Mouse (Mus musculus) mammary gland, adult 2 months (tissue): ENCODE data around the gene Fcho2. TPM values are rescaled to one million over a fixed set of nuclear protein-coding genes. Genes with fewer than 3 reads are reported as not detected.

ENCODE experiments used
- polyA plus RNA-seq: library from polyadenylated mRNA; depleted of rRNA; stranded (reverse); fragments of >200 nt; gene quantifications from 2 replicates; pipeline ENCODE4 v1.2.3, GENCODE M21; 2012; ENCODE audit warnings: low replicate concordance; rRNA removed

The Fcho2 gene
- 8.0 and 16.9 TPM in 2 replicates for polyA plus RNA-seq

GRCm38 (mm10) chr13:98815147-98815785 lies at the start of gene Fcho2:
Gene Fcho2, minus strand, starts transcription at chr13:98815449.

DNA sequence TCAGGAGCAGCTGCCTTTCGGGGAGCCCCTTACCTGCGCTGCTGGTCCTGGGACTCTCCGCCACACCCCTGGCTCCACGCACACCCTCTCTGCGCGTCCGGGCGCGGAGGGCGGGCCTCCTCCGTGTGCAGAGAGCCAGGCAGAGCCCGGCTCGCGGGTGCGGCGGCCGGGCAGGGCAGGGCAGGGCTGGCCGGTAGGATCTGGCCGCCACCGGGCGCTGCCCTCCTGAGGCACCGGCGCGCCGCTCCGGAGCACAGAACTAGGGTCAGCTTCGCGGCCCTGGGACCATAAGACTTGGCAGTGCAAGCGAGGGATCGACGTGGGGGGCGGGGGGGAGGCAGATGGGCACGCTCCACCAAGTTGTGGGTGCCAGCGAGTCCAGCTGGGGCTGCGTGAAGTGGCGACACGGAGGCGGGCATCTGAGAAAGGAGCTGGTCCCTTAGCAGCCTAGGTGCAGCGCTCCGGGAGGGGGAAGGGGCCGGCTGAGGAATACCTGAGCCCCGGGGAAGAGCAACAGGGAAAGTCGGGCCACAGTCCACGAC lies 120.4 kb downstream of the Fcho2 start, which contains the start of gene Tmem171:
Gene Tmem171 (minus strand): TSS at position 62 of the 542 bp plus-strand sequence.

Other genes starting within 250 kb of the Fcho2 start
- gene Tmem174, start 178.0 kb downstream of the Fcho2 start, polyA plus RNA-seq: 0.04 TPM in 1 of 2 replicates, not detected in the other
- gene Tmem171, start 120.6 kb downstream of the Fcho2 start, polyA plus RNA-seq: 0.16 TPM in 1 of 2 replicates, not detected in the other
- gene Tnpo1, start 110.9 kb upstream of the Fcho2 start, polyA plus RNA-seq: 13.2 and 29.7 TPM in 2 replicates
- gene 1700024P04Rik, start 169.1 kb upstream of the Fcho2 start, polyA plus RNA-seq: not detected in 2 replicates